Mouse (Mus musculus): ENCODE data around the gene Tuba4a.

Gene Tuba4a

GRCm38 (mm10) chr1:75212542-75212941, 7.1 kb downstream of the Tuba4a start:
- DNase-seq (ENCODE audit: low read depth, low spot score): no peak

- DNase-seq (ENCODE audit: low read depth, low spot score): no peak
These were observed 8.4 kb downstream of the Tuba4a start for GRCm38 (mm10) chr1:75211141-75211708.

DNA sequence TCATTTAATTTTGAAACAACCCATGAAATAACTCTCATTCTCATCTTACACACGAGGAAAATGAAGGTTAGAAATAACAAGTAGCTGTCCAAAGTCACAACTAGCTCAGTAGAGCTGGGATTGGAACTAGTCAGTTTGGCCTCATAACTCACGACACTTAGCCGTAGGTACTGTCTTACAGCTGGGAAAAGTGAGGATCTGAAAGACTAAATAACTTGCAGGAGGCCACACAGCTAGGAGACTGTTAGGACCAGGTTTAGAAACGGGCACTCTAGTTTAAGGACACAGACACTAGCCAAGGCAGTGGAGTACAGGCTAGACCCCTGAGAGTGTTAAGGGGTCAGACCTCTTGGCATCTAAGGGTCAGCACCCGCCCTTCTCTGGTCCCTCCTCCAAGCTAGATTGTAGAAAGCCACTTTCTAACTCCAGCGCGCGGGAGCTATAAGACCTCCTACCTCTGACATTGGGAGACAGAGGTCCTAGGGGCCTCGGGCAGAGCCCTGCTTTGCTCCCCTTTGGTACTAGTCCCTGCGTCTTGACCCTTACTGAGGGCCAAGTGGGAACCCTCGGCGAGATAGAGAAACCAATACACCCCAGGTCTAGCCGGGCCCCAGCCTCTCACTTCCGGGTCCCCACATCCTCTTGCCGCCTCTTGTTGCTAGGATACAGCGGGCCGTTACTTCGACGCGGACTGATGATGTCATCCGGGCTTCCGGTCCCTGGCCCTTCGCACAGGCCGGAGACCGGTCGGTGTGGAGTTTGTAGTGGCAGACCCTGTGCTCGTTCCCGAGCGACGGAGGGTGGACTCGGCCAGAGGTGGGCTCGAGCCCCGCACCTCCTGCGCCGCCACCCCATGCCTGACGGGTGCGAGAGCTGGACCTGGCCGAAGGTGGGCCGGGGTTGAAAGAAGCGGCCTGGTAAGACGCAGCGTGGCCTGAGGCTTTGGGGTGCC, 9.3 kb downstream of the Tuba4a start, which contains the start of the genes Glb1l and Stk16:
TSS of gene Glb1l (minus strand) at position 678 of the 952 bp plus-strand sequence.
TSS of gene Stk16 (plus strand) at position 703 of the 952 bp plus-strand sequence.
- peak; percentile 91 for DNase-seq (ENCODE audit: low read depth, low spot score)

GRCm38 (mm10) chr1:75208967-75209678, 10.5 kb downstream of the Tuba4a start:
- no peak for DNase-seq (ENCODE audit: low read depth, low spot score)

- no peak for DNase-seq (ENCODE audit: low read depth, low spot score)
These were observed 18.4 kb downstream of the Tuba4a start for GRCm38 (mm10) chr1:75201236-75201635.

GRCm38 (mm10) chr1:75192452-75192851, 27.2 kb downstream of the Tuba4a start:
- no peak for DNase-seq (ENCODE audit: low read depth, low spot score)

DNA sequence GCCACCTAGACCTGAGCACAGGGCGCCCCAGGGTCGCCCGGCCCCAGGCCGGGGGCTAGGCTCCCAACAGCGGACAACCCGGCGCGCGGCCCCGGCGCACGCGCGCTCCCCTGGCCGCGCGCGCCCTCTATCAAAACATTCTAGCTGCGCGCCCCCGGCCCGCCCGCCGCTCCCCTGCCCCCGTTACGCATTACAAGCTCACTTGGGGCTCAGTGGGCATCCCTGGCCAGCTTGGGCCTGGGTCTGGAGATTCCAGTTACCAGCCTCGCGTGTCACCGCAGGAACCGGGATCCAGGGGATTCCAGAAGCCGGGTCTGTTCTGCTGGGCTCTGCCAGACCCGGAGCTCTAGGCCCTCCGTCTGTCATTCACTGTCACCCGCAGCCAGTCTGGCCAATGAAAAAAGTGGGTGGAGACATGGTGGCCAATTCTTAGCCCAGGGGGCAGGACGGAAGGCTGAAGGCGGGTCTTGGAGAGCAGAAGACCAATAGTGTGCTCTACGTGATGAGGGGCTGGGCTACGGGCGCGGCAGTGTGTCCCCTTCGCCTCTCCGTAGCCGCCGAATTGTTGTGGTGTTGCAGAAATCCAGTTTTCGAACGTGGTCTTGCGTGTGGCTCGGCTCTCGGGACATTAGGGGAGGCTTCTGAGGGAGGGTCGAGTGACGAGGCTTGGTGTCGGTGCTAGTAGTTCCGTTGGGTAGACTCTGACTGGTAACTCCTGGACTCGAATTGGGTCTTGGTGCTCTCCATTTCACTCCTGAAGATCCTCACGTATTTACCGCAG, 27.9 kb downstream of the Tuba4a start, which contains the start of the genes Ankzf1 and Atg9a:
TSS of gene Ankzf1 (plus strand) at position 530 of the 781 bp plus-strand sequence.
TSS of gene Atg9a (minus strand) at position 575 of the 781 bp plus-strand sequence.
- DNase-seq (ENCODE audit: low read depth, low spot score): peak; percentile 98

- DNase-seq (ENCODE audit: low read depth, low spot score): no peak
These were observed 28.4 kb downstream of the Tuba4a start for GRCm38 (mm10) chr1:75191258-75191621.

- no peak for DNase-seq (ENCODE audit: low read depth, low spot score)
These were observed 29.1 kb downstream of the Tuba4a start for GRCm38 (mm10) chr1:75190577-75190976.

- no peak for DNase-seq (ENCODE audit: low read depth, low spot score)
These were observed 31.7 kb downstream of the Tuba4a start for GRCm38 (mm10) chr1:75187914-75188483.

- no peak for DNase-seq (ENCODE audit: low read depth, low spot score)
These were observed 32.5 kb downstream of the Tuba4a start for GRCm38 (mm10) chr1:75187126-75187525.

- DNase-seq (ENCODE audit: low read depth, low spot score): no peak
These were observed 34.2 kb downstream of the Tuba4a start for GRCm38 (mm10) chr1:75185495-75185894.

DNA sequence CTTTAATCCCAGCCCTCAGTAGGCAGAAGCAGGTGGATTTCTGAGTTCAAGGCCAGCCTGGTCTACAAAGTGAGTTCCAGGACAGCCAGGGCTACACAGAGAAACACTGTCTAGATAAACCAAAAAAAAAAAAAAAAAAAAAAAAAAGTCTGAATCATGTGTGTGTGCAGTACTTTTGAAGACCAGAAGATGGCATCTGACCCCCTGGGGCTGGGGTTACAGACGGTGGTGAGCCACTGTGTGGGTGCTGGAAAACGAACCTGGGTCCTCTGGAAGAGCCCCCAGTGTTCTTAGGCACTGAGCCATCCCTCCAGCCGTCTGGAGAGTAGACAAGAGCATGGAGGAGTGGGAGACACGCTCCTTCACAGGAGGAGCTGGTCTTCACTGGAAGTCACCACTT, 37.5 kb downstream of the Tuba4a start:
- DNase-seq (ENCODE audit: low read depth, low spot score): no peak

GRCm38 (mm10) chr1:75181377-75181870, 38.2 kb downstream of the Tuba4a start:
- no peak for DNase-seq (ENCODE audit: low read depth, low spot score)

- no peak for DNase-seq (ENCODE audit: low read depth, low spot score)
These were observed 38.9 kb downstream of the Tuba4a start for GRCm38 (mm10) chr1:75180741-75181140.

DNA sequence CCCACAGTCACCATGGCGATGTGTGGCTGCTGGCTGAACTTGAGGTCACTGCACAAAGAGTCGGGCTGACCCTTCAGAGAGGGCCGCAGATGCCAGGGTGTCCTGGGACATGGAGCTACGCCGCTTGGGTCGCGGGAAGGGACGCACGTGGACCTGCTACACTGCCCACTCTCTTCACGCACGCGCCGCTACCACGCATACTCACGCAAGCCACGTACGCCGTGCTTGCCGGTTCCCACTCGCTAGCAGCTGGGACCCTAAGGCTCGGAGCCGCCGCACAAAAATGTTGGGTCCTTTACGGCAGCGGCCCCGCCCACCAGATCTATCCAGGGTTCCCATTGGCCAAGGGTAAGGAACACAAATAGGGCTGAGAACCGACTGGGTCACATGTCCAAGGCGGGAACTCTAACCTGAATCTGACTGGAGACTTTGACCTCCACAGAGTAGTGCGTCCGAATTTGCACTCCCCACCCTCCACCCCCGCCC, 39.5 kb downstream of the Tuba4a start, which contains the start of gene Abcb6:
TSS of gene Abcb6 (minus strand) at position 288 of the 486 bp plus-strand sequence.
- DNase-seq (ENCODE audit: low read depth, low spot score): peak; percentile 86

DNA sequence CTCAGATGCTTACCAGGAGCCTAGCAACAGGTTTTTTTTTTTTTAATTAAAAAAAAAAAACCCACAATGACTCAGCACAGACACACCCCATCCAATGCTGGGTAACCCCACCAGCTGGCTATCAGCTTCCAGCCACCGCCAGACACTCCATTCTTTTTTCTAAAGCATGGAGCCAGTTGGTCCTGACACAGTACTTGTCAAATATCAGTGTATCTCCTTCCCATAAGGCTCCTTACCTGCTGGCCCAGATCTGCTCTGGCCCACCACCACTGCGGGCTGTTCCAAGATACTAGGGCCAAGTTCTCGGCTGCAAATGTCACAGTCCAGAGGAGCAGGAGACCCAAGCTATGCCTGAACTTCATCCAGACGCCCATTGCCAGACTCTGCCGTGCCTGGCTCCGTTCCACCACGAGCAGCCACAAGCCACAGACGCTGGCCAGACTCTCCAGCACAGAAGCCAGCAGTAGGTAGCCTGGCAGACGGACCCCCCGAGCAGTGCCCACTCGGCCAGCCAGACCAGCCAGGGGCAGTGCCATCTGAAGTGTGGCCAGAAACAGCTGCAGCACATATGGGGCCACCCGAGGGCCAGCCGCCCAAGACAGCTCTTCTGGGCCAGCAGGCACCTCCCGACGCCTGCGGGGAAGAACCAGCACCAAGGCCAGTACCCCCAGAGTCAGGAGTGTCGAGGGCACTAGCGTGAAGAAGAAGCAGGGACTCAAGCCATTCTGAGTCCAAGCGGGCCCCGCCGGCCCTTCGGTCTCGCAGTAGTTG, 40.1 kb downstream of the Tuba4a start:
- no peak for DNase-seq (ENCODE audit: low read depth, low spot score)

DNA sequence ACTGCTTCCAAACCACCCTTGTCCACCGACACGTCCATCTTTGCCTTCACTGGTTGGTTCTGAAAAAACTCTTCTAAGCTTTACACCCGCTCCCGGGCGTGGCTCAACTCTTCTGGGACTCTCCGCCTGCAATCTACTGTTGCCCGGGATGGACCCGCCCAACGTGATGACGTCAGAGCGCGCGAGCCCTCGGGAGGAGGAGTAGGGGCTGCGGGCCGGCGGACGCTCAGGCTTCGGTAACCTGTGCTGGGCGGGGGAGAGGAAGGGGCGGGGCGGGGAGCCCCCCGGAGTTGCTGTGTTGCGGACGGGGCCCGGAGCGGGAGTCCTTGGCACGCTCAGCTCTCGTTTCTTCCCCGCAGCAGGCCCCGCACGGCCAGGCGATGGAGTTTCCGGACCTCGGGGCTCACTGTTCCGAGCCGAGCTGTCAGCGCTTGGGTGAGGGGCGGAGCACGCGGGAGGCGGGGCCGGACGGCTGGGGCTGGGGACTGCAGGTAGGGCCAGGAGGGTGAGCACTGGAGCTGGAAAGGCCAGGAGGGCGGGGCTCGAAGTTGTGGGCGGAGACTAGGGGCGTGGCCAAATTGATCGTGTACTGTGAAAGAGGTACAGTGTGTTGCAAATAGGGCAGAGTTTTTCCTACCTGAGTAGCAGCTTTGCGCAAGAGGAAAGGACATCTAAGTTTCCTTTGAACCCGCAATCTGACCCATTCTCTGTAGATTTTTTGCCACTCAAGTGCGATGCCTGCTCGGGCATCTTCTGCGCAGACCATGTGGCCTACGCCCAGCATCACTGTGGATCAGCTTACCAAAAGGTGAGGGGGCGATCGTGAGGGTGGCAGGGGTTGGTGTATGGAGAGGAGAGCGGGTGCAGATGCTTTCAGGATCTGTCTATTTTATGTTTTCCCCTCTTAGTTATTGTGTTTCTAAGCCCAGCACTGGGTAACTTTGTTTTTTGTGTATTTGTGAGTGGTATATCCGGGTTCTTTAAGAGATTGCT, 50.9 kb downstream of the Tuba4a start, which contains the start of gene Zfand2b:
TSS of gene Zfand2b (plus strand) at position 175 of the 993 bp plus-strand sequence.
- DNase-seq (ENCODE audit: low read depth, low spot score): peak; percentile 84
